14 mouse cellular contexts compared by ENCODE assay signal in the genomic region with DNA sequence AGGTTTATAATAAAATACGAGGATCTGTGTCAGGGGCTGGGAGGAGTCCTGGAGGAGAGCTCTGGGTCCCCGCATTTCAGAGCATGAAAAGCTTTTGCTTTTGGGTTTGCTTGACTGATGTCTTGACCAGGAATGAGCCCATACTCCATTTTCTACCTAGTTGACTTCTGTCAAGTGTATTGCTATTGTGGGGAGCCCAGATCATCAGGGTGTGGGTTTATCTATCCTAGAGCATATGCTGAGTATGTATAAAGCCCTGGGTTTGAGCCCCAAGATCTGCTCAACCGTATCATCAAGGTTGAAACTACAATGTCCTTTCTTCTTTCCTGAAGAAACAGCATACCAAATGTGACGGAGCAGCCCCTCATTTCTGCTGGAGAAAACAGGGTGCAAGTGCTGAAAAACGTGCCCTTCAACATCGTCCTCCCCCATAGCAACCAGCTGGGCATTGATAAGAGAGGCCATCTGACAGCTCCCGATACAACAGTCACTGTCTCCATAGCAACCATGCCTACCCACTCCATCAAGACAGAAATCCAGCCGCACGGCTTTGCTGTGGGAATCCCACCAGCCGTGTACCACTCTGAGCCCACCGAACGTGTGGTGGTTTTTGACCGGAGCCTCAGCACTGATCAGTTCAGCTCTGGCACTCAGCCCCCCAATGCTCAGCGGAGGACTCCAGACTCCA. TPM values are rescaled to one million over a fixed set of nuclear protein-coding genes. Genes with fewer than 3 reads are reported as not detected.
DNase-seq lines count a peak whose midpoint lies in the region; ATAC-seq lines count a peak whose summit lies in the region.
"Had no signal": no experiment of that assay in that cellular context is flagged by ENCODE, and none has a peak within 500 bp of the region (broad histone marks: within the 10 kb centered on the region; RNA-seq: fewer than 3 reads in every experiment).

No protein-coding gene starts in this region.

- H3K4me1 ChIP-seq in midbrain, embryonic 13.5 days (replicated peaks), result 0 out of 2 replicates have a peak, but pooled peaks cover 4% of the 10 kb centered on the region
- H3K4me1 ChIP-seq in midbrain, embryonic 10.5 days, result peaks cover 4% of the 10 kb centered on the region; the same call in 1 of the 2 replicates
- no peaks in the 10 kb centered on the region for H3K4me1 ChIP-seq in hindbrain, embryonic 15.5 days (replicated peaks)
- H3K4me1 ChIP-seq: forebrain, embryonic 13.5 days had no signal

- H3K4me3 ChIP-seq in midbrain, embryonic 13.5 days (replicated peaks), result no peak overlapping the region
- H3K4me3 ChIP-seq in midbrain, embryonic 10.5 days, result no peak overlapping the region
- no peak overlapping the region for H3K4me3 ChIP-seq in hindbrain, embryonic 15.5 days
- H3K4me3 ChIP-seq: forebrain, embryonic 13.5 days; limb, embryonic 13.5 days had no signal

- no peaks in the 10 kb centered on the region for H3K36me3 ChIP-seq in midbrain, embryonic 13.5 days
- H3K36me3 ChIP-seq in midbrain, embryonic 10.5 days, result no peaks in the 10 kb centered on the region
- no peaks in the 10 kb centered on the region for H3K36me3 ChIP-seq in hindbrain, embryonic 15.5 days
- H3K36me3 ChIP-seq: limb, embryonic 13.5 days had no signal

- H3K4me2 ChIP-seq in midbrain, embryonic 13.5 days (replicated peaks), result no peak overlapping the region
- H3K4me2 ChIP-seq in hindbrain, embryonic 15.5 days, result no peak overlapping the region
- H3K4me2 ChIP-seq: forebrain, embryonic 13.5 days; limb, embryonic 13.5 days had no signal

- H3K27me3 ChIP-seq in midbrain, embryonic 13.5 days, result no peaks in the 10 kb centered on the region
- H3K27me3 ChIP-seq in midbrain, embryonic 10.5 days (ENCODE audit: low read depth, poor library complexity, severe bottlenecking), result no peaks in the 10 kb centered on the region
- H3K27me3 ChIP-seq in hindbrain, embryonic 15.5 days, result no peaks in the 10 kb centered on the region
- H3K27me3 ChIP-seq: forebrain, embryonic 13.5 days had no signal

- H3K9ac ChIP-seq in midbrain, embryonic 13.5 days (replicated peaks), result no peak overlapping the region
- H3K9ac ChIP-seq in hindbrain, embryonic 15.5 days, result no peak overlapping the region
- H3K9ac ChIP-seq: forebrain, embryonic 13.5 days; limb, embryonic 13.5 days had no signal

- H3K9me3 ChIP-seq in midbrain, embryonic 13.5 days, result no peaks in the 10 kb centered on the region
- no peaks in the 10 kb centered on the region for H3K9me3 ChIP-seq in midbrain, embryonic 10.5 days (replicated peaks)
- H3K9me3 ChIP-seq in hindbrain, embryonic 15.5 days, result no peaks in the 10 kb centered on the region
- H3K9me3 ChIP-seq: forebrain, embryonic 13.5 days; limb, embryonic 13.5 days had no signal

- no peak for DNase-seq in midbrain, embryonic 10.5 days (ENCODE audit: low spot score)
- DNase-seq in liver, result peak; percentile 62
- peak; percentile 41 for DNase-seq in right cerebral cortex, postnatal 25 days
- DNase-seq in urinary bladder, postnatal 10 days (ENCODE audit: low spot score), result no peak
- DNase-seq: gastrocnemius, postnatal 36 days; heart, postnatal 4 days; thymus, postnatal 25 days had no signal

- peak; percentile 30; the same call in 1 of the 2 replicates for ATAC-seq in midbrain, embryonic 13.5 days
- ATAC-seq in hindbrain, embryonic 15.5 days (ENCODE audit: low FRiP score, low read depth), result peak; percentile 76
- no peak for ATAC-seq in inflammation-experienced regulatory T-cells, adult 6 months
- ATAC-seq: forebrain, embryonic 13.5 days had no signal

- no peak overlapping the region for H3K27ac ChIP-seq in midbrain, embryonic 13.5 days
- H3K27ac ChIP-seq in midbrain, embryonic 10.5 days (replicated peaks), result no peak overlapping the region
- H3K27ac ChIP-seq in hindbrain, embryonic 15.5 days (replicated peaks), result no peak overlapping the region
- H3K27ac ChIP-seq: forebrain, embryonic 13.5 days; kidney, postnatal 0 days; limb, embryonic 13.5 days; macrophage had no signal

- WGBS in midbrain, embryonic 13.5 days, result 67% methylated on average over 14 of the region's 14 CpGs
- WGBS in midbrain, embryonic 10.5 days, result 87% methylated on average over 14 of the region's 14 CpGs
- 49% methylated on average over 14 of the region's 14 CpGs for WGBS in hindbrain, embryonic 15.5 days

RNA-seq across cellular contexts. Expression of gene Grhl1, which starts 9.1 kb away (rescaled TPM):
- polyA plus RNA-seq in midbrain, embryonic 13.5 days (2015; fragmentation: Nextera tagmentation; extraction: Ambion mirVana), result 0.48 and 0.58 TPM in 2 replicates
- 0.49 and 0.53 TPM in 2 replicates for polyA plus RNA-seq in midbrain, embryonic 10.5 days (2016; fragmentation: Nextera tagmentation; extraction: Ambion mirVana)
- polyA plus RNA-seq in hindbrain, embryonic 15.5 days (2015; fragmentation: Nextera tagmentation; extraction: Ambion mirVana), result 0.97 and 1.3 TPM in 2 replicates
- polyA plus RNA-seq in inflammation-experienced regulatory T-cells, adult 6 months (2017; shearing (Covaris generic)), result 1 to 10 TPM; 3.3 to 4.7 (median 4.0) TPM

Comparison
In these comparisons a context has a peak if more than half of its experiments do, and no peak if none do; other contexts are left out.
1. DNase-seq: peak in liver (single experiment) and right cerebral cortex, postnatal 25 days (single experiment); none in midbrain, embryonic 10.5 days (single experiment) and urinary bladder, postnatal 10 days (single experiment).